Mouse (Mus musculus): Measurements from ENCODE around the gene Mast4. TPM values are rescaled to one million over a fixed set of nuclear protein-coding genes. Genes with fewer than 3 reads are reported as not detected.

Mast4 gene
- total and polyA plus RNA-seq, 3 experiments: 37.1 to 88.8 (median 66.8) TPM

- DNase-seq: peak; percentile 24
These were observed 212.2 kb downstream of the Mast4 start for GRCm38 (mm10) chr13:103121796-103122792.

GRCm38 (mm10) chr13:103120669-103121131 is 213.6 kb downstream of the Mast4 start:
- DNase-seq: no peak

- DNase-seq: no peak
These were observed 214.6 kb downstream of the Mast4 start for GRCm38 (mm10) chr13:103119728-103120127.

GRCm38 (mm10) chr13:103115116-103115515 is 219.2 kb downstream of the Mast4 start:
- DNase-seq: no peak

- peak; percentile 36 for DNase-seq
These were observed 220.0 kb downstream of the Mast4 start for GRCm38 (mm10) chr13:103114274-103114673.

- DNase-seq: peak; percentile 78
These were observed 224.4 kb downstream of the Mast4 start for GRCm38 (mm10) chr13:103109872-103110271.

GRCm38 (mm10) chr13:103107362-103107761 is 226.9 kb downstream of the Mast4 start:
- DNase-seq: no peak

GRCm38 (mm10) chr13:103102598-103102997 is 231.7 kb downstream of the Mast4 start:
- peak; percentile 27 for DNase-seq

GRCm38 (mm10) chr13:103096346-103097150 is 237.7 kb downstream of the Mast4 start:
- peak; percentile 55 for DNase-seq

- DNase-seq: no peak
These were observed 238.8 kb downstream of the Mast4 start for GRCm38 (mm10) chr13:103095491-103095890.

GRCm38 (mm10) chr13:103094595-103094994 is 239.7 kb downstream of the Mast4 start:
- no peak for DNase-seq

GRCm38 (mm10) chr13:103093713-103094112 is 240.6 kb downstream of the Mast4 start:
- DNase-seq: no peak

- DNase-seq: peak; percentile 59
These were observed 248.7 kb downstream of the Mast4 start for GRCm38 (mm10) chr13:103085540-103086121.

- no peak for DNase-seq
These were observed 251.4 kb downstream of the Mast4 start for GRCm38 (mm10) chr13:103082891-103083290.

GRCm38 (mm10) chr13:103079806-103080205 is 254.5 kb downstream of the Mast4 start:
- peak; percentile 19 for DNase-seq

GRCm38 (mm10) chr13:103078815-103079214 is 255.5 kb downstream of the Mast4 start:
- DNase-seq: no peak

GRCm38 (mm10) chr13:103073461-103073860 is 260.8 kb downstream of the Mast4 start:
- DNase-seq: peak; percentile 49

GRCm38 (mm10) chr13:103071783-103072182 is 262.5 kb downstream of the Mast4 start:
- no peak for DNase-seq

- no peak for DNase-seq
These were observed 266.6 kb downstream of the Mast4 start for GRCm38 (mm10) chr13:103067581-103068166.

GRCm38 (mm10) chr13:103065437-103065836 is 268.9 kb downstream of the Mast4 start:
- DNase-seq: no peak

- no peak for DNase-seq
These were observed 272.6 kb downstream of the Mast4 start for GRCm38 (mm10) chr13:103061680-103062079.

Measured in adrenal gland, adult 2 months (tissue).